Comparison of ENCODE assay signal across 9 mouse cellular contexts in genomic region chr1:193698603-193699266, GRCm38 (mm10).
DNase-seq lines count a peak whose midpoint lies in the region; ATAC-seq and TF ChIP-seq lines count a peak whose summit lies in the region.
"Had no signal": no experiment of that assay in that cellular context is flagged by ENCODE, and none has a peak within 500 bp of the region (broad histone marks: within the 10 kb centered on the region; RNA-seq: fewer than 3 reads in every experiment).

No protein-coding gene starts in this region.

- peak; percentile 11 for DNase-seq in ES-E14 (ENCODE audit: low read depth, low spot score)
- DNase-seq in c-Kit-positive CD71-positive TER-119-negative erythroid progenitor cells, embryonic 14.5 days (ENCODE audit: low read depth) = peak; percentile 17
- DNase-seq in forebrain, embryonic 11.5 days (ENCODE audit: low spot score) = peak; percentile 85
- peak; percentile 55 to 89 for DNase-seq in layer of hippocampus, adult 18-20 months (ENCODE audit: low spot score in 2 of 2)
- peak; percentile 94 for DNase-seq in lung, embryonic 14.5 days
- DNase-seq in ovary, postnatal 14 days (ENCODE audit: low spot score) = peak; percentile 80
- DNase-seq in urinary bladder, adult 18-20 months (ENCODE audit: low spot score in 2 of 2) = peak; percentile 22 to 40

- H3K36me3 ChIP-seq in ES-E14 (ENCODE audit: control insufficient read depth, insufficient read depth, low read length, poor library complexity, severe bottlenecking) = no peaks in the 10 kb centered on the region
- H3K36me3 ChIP-seq in forebrain, embryonic 11.5 days (ENCODE audit: control insufficient read depth, insufficient read depth, low read length) = no peaks in the 10 kb centered on the region
- H3K36me3 ChIP-seq in lung, embryonic 14.5 days (ENCODE audit: insufficient read depth) = no peaks in the 10 kb centered on the region

- 17% methylated on average over 7 of the region's 7 CpGs for WGBS in forebrain, embryonic 11.5 days
- 7% methylated on average over 7 of the region's 7 CpGs for WGBS in lung, embryonic 14.5 days

- H3K4me3 ChIP-seq in ES-E14 (ENCODE audit: insufficient read depth in 1 of 2, low read depth in 1 of 2, low read length in 2 of 2, poor library complexity in 1 of 2, severe bottlenecking in 1 of 2) = no peak overlapping the region
- H3K4me3 ChIP-seq in forebrain, embryonic 11.5 days (ENCODE audit: low read depth, low read length) = no peak overlapping the region
- no peak overlapping the region for H3K4me3 ChIP-seq in lung, embryonic 14.5 days (ENCODE audit: low read depth, low read length)
- H3K4me3 ChIP-seq: erythroblast, embryonic 14.5 days had no signal

- no peak overlapping the region for H3K4me2 ChIP-seq in forebrain, embryonic 11.5 days (ENCODE audit: low read depth, low read length, severe bottlenecking)
- no peak overlapping the region for H3K4me2 ChIP-seq in lung, embryonic 14.5 days

- H3K27me3 ChIP-seq in forebrain, embryonic 11.5 days (ENCODE audit: control insufficient read depth, insufficient read depth, low read length) = no peaks in the 10 kb centered on the region
- no peaks in the 10 kb centered on the region for H3K27me3 ChIP-seq in lung, embryonic 14.5 days (ENCODE audit: insufficient read depth, low read length)

- no peaks in the 10 kb centered on the region for H3K4me1 ChIP-seq in ES-E14 (ENCODE audit: control insufficient read depth in 2 of 2, insufficient read depth in 2 of 2, low read length in 2 of 2, poor library complexity in 1 of 2)
- H3K4me1 ChIP-seq in forebrain, embryonic 11.5 days (replicated peaks; ENCODE audit: control insufficient read depth, insufficient read depth, low read length) = peaks cover 3% of the 10 kb centered on the region; the same call in 1 of the 2 replicates
- no peaks in the 10 kb centered on the region for H3K4me1 ChIP-seq in lung, embryonic 14.5 days (ENCODE audit: insufficient read depth)

- no peak overlapping the region for H3K27ac ChIP-seq in ES-E14 (ENCODE audit: insufficient read depth, low read depth, low read length, poor library complexity, severe bottlenecking)
- H3K27ac ChIP-seq in forebrain, embryonic 11.5 days (ENCODE audit: low read depth, low read length) = no peak overlapping the region
- H3K27ac ChIP-seq in lung, embryonic 14.5 days (ENCODE audit: low read depth) = no peak overlapping the region

- in situ Hi-C loops in ES-E14 (cut with MboI; ENCODE audit: low sequenced_read_pairs in 2 of 2, unreplicated experiment in 2 of 2) = no loop called here

- ATAC-seq in forebrain, embryonic 11.5 days (replicated peaks; ENCODE audit: low FRiP score) = peak; percentile 68
- peak; percentile 60 to 85; a peak in 3 of 4 replicates for ATAC-seq in hematopoietic stem cell, adult 5-6 weeks (replicated peaks in 1 of 2; ENCODE audit: insufficient read depth in 1 of 2, low FRiP score in 2 of 2, low TSS enrichment in 1 of 2, low read depth in 1 of 2, poor library complexity in 2 of 2, severe bottlenecking in 2 of 2)
- ATAC-seq in lung, embryonic 14.5 days (ENCODE audit: insufficient read depth) = peak; percentile 32; the same call in 1 of the 2 replicates

- no peak overlapping the region for H3K9ac ChIP-seq in ES-E14 (ENCODE audit: insufficient read depth, low read depth, low read length, poor library complexity, severe bottlenecking)
- H3K9ac ChIP-seq in forebrain, embryonic 11.5 days (ENCODE audit: low read length) = no peak overlapping the region
- no peak overlapping the region for H3K9ac ChIP-seq in lung, embryonic 14.5 days

- TF ChIP-seq CTCF in lung, embryonic 14.5 days (IDR thresholded peaks at IDR 0.05; ENCODE audit: low read depth) = peak; percentile 97

- no peaks in the 10 kb centered on the region for H3K9me3 ChIP-seq in ES-E14 (ENCODE audit: control insufficient read depth, insufficient read depth, low read depth, low read length)
- H3K9me3 ChIP-seq in forebrain, embryonic 11.5 days (ENCODE audit: control insufficient read depth, low read length) = no peaks in the 10 kb centered on the region
- H3K9me3 ChIP-seq in lung, embryonic 14.5 days (ENCODE audit: low read depth, low read length) = no peaks in the 10 kb centered on the region

TF ChIP-seq in ES-E14, 5 proteins besides CTCF, POLR2A, EP300 and RAD21:
- TF ChIP-seq HCFC1 (IDR thresholded peaks at IDR 0.05; ENCODE audit: borderline replicate concordance, insufficient read depth, low read length) = no peak
- TF ChIP-seq ZC3H11A (IDR thresholded peaks at IDR 0.05; ENCODE audit: borderline replicate concordance, low read depth, low read length) = peak; percentile 27; the same call in 1 of the 2 replicates

Comparison
In these comparisons a context has a peak if more than half of its experiments do, and no peak if none do; other contexts are left out.
1. DNase-seq: peak in every context shown above with its lines; median percentile 94 in lung, embryonic 14.5 days; 85 in forebrain, embryonic 11.5 days; 80 in ovary, postnatal 14 days; 72 in layer of hippocampus, adult 18-20 months; 31 in urinary bladder, adult 18-20 months; 17 in c-Kit-positive CD71-positive TER-119-negative erythroid progenitor cells, embryonic 14.5 days; 11 in ES-E14.